Mouse (Mus musculus) G1E (cell line): ENCODE results near the gene Rnf126.
A peak's percentile ranks its signal among the peaks of the same experiment; 100 is the strongest.

Experiments used
- CTCF ChIP-seq: IDR thresholded peaks from 2 replicates; pipeline ENCODE4 v1.5.1; 2012; ENCODE audit warnings: low read depth, low read length, inconsistent platforms, mixed read lengths
- GATA1 ChIP-seq: IDR thresholded peaks from 2 replicates; pipeline ENCODE4 v1.6.1; 2012; ENCODE audit warnings: borderline replicate concordance, low read length, inconsistent platforms, mixed read lengths
- GATA2 ChIP-seq: IDR thresholded peaks from 2 replicates; pipeline ENCODE4 v1.6.1; 2012; ENCODE audit warnings: low read depth, low read length, inconsistent platforms, borderline replicate concordance
- POLR2AphosphoS5 ChIP-seq: IDR thresholded peaks from 2 replicates; pipeline ENCODE4 v1.6.1; 2012; ENCODE audit warnings: low read depth, low read length, inconsistent platforms; ENCODE audit not compliant: insufficient replicate concordance
- TAL1 ChIP-seq: conservative IDR thresholded peaks from 2 replicates; pipeline ENCODE4 v1.6.1; 2012; ENCODE audit warnings: low read depth, low read length, inconsistent platforms, mixed read lengths

DNA sequence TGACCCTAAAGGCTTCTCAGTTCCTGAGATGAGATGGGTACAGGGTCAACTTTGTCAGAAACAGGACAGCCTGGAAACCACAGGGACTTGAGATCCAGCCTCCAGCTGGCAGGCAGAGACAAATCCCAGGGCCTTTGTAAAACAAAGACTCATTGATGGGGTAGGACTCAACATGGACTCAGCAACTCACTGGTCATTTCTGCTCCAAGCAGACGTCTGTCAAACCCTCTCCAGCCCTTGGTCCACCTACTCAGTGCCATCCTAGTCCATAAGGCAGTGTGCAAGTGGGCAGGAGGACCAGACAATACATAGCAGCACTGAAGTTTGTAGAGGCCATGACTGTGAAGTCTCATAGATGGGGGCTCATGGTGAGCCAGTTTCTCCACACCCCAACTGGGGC lies 53.6 kb downstream of the Rnf126 start:
- no peak for TF ChIP-seq CTCF
- no peak for TF ChIP-seq GATA1
- TF ChIP-seq POLR2AphosphoS5, result peak; percentile 89; the same call in 1 of the 2 replicates
- no peak for TF ChIP-seq TAL1
- TF ChIP-seq GATA2, result no peak
